Mouse (Mus musculus): ENCODE data around the gene Lag3. TPM values are rescaled to one million over a fixed set of nuclear protein-coding genes. Genes with fewer than 3 reads are reported as not detected.

Lag3 gene
- polyA plus RNA-seq, 1 experiment from 2014 or later, result 0.49 TPM

DNA sequence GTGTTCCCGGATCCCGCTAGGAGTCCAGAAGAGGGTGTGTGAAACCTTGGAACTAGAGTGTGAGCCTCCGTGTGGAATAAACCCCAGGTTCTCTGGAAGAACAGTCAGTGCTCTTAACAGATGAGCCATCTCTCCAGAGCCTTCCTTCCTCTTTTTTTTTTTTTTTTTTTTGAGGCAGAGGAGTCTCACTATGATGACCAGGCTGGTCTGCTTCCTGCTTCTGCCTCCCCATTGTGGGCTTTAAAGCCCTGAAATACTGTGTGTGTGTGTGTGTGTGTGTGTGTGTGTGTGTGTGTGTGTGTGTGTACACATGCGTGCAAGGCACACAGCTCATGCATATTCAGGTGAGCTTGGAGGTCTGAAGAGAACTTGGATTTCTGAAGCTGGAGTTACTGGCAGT is 10.0 kb upstream of the Lag3 start:
- ATAC-seq (no peak), DNase-seq (ENCODE audit: low read depth, low spot score) (no peak)
- H3K27me3 ChIP-seq, result no peaks in the 10 kb centered on the region
- ChIA-PET POLR2A (interaction anchor here (2.1 kb wide), 1 partner anchor 8 kb away, joined by 8 read pairs; no protein-coding TSS in a partner anchor), CTCF (interaction anchor here (0.7 to 1.7 kb wide), 3 partner anchors 9 to 109 kb away, joined by 3 to 12 read pairs (median 3); partner anchors contain the start of gene Mlf2)
- no peak for TF ChIP-seq CTCF (IDR thresholded peaks at IDR 0.05)
- in situ Hi-C loops (cut with MboI; ENCODE audit: low pct_unique_long_range_greater_than_20kb), result no loop called here

DNA sequence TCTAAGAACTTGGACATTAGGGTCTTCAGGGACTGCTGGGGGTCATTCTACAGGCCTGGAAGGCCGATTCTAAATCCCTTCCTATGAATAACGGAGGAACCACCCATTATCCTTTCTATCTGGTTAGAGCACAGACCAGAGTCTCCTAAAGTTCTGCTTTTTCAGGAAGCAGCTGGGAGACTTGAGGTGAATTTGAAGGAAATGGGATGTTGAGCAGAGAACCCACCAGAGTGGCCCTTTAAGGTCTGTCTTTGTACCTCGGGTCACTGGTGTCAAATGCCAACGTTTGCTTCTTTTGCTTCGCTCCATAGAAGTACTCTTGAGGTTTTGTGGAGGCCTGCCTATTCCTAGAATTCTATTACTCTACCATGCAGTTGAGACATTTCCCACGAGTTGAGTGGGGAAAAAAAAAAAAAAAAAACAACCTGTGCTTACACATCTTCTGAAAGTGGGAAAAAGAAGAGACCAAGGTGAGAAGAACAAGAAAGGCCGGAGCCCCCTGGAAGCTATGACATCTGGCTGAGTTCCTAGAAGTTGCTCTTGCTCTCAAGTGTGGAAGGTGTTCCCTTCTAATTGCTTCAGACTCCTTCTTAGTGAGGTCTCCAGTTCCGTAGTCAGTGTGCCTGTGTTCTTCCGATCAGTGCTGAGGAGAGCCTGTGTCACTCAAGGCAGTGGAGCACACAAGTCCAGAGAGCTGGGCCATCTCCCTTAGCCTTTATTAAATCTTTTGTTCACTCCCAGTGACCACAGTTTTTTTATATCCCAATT is 9.0 kb upstream of the Lag3 start:
- ATAC-seq (no peak), DNase-seq (ENCODE audit: low read depth, low spot score) (no peak)
- no peaks in the 10 kb centered on the region for H3K27me3 ChIP-seq
- POLR2A ChIA-PET, result interaction anchor here (0.6 to 2.1 kb wide), 4 partner anchors 9 to 122 kb away, joined by 3 to 8 read pairs (median 4); no protein-coding TSS in a partner anchor
- in situ Hi-C loops (cut with MboI; ENCODE audit: low pct_unique_long_range_greater_than_20kb), result no loop called here
- no peak for TF ChIP-seq CTCF (IDR thresholded peaks at IDR 0.05)
- CTCF ChIA-PET, result interaction anchor here (1.5 to 1.7 kb wide), 3 partner anchors 10 to 110 kb away, joined by 3 to 12 read pairs (median 3); partner anchors contain the start of gene Mlf2

DNA sequence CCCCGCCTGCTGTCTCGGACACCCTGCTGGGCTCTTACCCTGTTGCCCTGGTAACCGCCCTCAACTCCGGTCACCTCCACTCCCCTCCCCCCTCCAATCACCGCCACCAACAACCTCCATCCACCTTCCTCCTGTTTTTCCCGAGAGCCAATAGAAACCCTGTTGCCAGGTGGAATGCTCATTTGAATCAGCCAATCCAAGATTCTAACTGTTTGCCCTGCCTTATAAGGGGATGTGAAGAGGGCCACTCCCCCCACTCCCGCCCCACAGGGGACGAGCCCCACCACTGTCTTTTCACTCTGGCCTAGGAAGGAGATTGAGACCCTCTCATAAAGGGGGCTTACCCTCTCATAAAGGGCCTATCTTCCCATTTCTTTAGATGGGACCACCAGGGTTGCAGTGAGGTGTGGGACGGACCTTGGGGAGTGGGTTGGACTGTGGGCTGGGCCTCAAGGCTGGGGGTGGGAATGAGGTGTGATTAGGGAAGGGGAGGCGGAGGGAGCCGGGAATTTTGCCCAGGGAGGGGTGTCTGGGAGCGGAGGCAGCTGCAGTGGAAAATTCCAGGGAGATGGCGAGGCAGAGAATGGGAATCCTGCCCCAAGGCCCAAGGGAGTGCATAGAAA is 8.3 kb upstream of the Lag3 start, which contains the start of gene Ptms:
Gene Ptms, minus strand, starts transcription at position 409 of the 623 bp plus-strand sequence.
- ChIA-PET POLR2A (interaction anchor here (0.6 to 7.0 kb wide), 4 partner anchors 10 to 68 kb away, joined by 3 to 59 read pairs (median 6); partner anchors contain the start of gene Mlf2), CTCF (interaction anchor here (1.5 kb wide), 1 partner anchor 16 kb away, joined by 3 read pairs; no protein-coding TSS in a partner anchor)
- H3K27me3 ChIP-seq, result no peaks in the 10 kb centered on the region
- ATAC-seq (peak; percentile 73), DNase-seq (ENCODE audit: low read depth, low spot score) (peak; percentile 95)
- no peak for TF ChIP-seq CTCF (IDR thresholded peaks at IDR 0.05)
- in situ Hi-C loops (cut with MboI; ENCODE audit: low pct_unique_long_range_greater_than_20kb), result no loop called here

DNA sequence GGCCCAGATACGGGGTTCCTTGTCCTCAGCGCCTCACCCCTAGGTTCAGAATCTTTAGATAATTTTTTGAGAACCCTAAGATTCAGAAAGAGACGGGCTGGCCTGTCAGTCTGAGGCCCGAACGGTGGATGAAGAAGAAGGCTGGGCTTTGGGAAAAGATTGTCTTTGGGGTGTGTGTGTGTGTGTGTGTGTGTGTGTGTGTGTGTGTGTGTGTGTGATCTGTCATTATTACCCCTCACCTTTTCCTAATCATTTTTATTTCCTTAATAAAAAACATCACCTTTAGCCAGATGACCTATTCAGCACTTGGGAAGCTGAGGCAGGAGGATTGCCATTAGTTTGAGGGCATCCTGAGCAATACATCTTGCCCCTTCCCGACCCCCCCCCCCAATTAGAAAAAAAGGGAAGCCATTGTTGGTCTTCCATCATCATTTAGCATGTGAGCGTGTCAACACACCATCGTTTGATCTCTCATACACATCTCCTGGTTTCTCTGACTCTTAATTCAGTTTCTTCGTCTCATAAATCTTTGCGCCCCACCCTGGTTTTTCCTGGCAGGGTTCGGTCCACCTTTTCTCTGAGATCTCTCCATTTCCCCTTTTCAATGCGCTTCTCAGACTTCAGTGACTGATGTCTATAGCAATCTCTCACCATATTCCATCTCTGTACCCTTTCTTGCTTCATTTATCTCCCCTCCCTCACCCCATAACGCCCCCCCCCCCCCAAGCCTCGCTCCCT is 7.6 kb upstream of the Lag3 start:
- POLR2A ChIA-PET, result interaction anchor here (0.6 to 7.0 kb wide), 7 partner anchors 12 to 560 kb away, joined by 3 to 59 read pairs (median 5); partner anchors contain the start of gene Mlf2

DNA sequence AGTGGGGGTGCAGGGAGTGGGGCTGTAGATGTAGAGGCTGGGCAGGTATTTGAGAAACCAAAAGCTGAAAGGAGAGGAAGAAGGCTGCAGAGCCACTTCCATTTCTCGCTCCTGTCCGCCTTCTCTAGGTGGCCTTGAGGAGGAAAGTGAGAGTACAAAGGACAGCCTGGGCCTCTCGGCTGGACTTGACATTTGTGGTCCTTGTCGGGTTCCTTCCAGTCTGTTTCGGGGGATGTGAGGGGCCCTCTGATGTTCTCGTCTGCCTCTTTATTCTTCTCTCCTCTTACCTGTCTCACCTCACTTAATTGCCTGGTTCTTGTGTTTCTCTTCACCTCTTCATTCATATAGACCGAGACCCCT is 6.8 kb upstream of the Lag3 start:
- ChIA-PET CTCF (interaction anchor here (1.0 to 5.9 kb wide), 3 partner anchors 10 to 14 kb away, joined by 3 to 34 read pairs (median 34); partner anchors contain the start of gene Mlf2), POLR2A (interaction anchor here (0.6 to 7.0 kb wide), 7 partner anchors 11 to 560 kb away, joined by 3 to 59 read pairs (median 5); partner anchors contain the start of gene Mlf2)
- in situ Hi-C loops (cut with MboI; ENCODE audit: low pct_unique_long_range_greater_than_20kb), result no loop called here
- no peak for TF ChIP-seq CTCF (IDR thresholded peaks at IDR 0.05)
- no peak for DNase-seq (ENCODE audit: low read depth, low spot score)
- ATAC-seq, result no peak
- H3K27me3 ChIP-seq, result no peaks in the 10 kb centered on the region

More for the DNA sequence above, 7.6 kb upstream of the Lag3 start:
- no peak for TF ChIP-seq CTCF (IDR thresholded peaks at IDR 0.05)
- no peak for DNase-seq (ENCODE audit: low read depth, low spot score)
- H3K27me3 ChIP-seq, result no peaks in the 10 kb centered on the region
- in situ Hi-C loops (cut with MboI; ENCODE audit: low pct_unique_long_range_greater_than_20kb), result no loop called here
- ATAC-seq, result no peak
- CTCF ChIA-PET, result interaction anchor here (1.0 to 5.9 kb wide), 2 partner anchors 11 kb away, joined by 3 to 34 read pairs; partner anchors contain the start of gene Mlf2

DNA sequence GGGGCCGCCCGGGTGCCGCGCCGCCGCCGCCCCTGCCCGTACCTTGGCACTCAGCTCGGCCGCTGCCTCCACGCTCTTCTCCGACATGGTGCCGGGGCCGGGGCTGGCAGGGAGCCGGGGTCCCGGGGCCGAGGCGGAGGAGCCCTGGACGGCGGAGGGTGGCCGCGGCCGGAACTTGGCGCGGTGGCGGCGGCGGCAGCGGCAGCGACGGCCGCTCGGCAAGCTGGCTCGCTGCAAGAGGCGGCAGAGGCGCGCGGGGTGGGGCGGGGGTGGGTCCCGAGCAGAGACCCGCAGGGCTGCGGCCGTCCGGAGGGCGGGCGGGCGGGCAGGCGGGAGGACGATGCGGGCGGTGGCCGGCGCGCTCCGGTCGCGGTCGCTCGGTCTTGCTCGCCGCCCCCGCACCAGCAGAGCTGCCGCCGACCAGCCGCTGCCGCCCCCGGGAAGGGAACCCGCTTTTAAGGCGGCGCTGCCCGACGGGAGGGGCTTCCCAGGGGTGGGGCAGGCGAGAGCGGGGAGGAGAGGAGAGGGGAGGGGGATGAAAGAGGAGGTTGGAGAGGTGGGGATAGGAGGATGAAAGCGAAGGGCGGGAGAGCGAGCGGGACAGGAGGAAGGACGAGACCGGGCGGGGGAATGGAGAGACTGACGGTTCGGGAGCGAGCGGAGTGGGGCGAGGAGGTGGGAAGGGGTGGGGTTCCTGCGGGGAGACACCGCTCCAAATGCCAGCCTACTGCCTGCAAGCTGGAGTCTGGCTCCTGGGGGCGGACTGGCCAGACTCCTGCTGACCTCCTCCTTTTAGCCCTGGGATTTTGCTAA is 6.2 kb upstream of the Lag3 start:
- in situ Hi-C loops (cut with MboI; ENCODE audit: low pct_unique_long_range_greater_than_20kb), result no loop called here
- POLR2A ChIA-PET, result interaction anchor here (0.6 to 7.0 kb wide), 5 partner anchors 11 to 561 kb away, joined by 3 to 59 read pairs (median 6); partner anchors contain the start of gene Mlf2

DNA sequence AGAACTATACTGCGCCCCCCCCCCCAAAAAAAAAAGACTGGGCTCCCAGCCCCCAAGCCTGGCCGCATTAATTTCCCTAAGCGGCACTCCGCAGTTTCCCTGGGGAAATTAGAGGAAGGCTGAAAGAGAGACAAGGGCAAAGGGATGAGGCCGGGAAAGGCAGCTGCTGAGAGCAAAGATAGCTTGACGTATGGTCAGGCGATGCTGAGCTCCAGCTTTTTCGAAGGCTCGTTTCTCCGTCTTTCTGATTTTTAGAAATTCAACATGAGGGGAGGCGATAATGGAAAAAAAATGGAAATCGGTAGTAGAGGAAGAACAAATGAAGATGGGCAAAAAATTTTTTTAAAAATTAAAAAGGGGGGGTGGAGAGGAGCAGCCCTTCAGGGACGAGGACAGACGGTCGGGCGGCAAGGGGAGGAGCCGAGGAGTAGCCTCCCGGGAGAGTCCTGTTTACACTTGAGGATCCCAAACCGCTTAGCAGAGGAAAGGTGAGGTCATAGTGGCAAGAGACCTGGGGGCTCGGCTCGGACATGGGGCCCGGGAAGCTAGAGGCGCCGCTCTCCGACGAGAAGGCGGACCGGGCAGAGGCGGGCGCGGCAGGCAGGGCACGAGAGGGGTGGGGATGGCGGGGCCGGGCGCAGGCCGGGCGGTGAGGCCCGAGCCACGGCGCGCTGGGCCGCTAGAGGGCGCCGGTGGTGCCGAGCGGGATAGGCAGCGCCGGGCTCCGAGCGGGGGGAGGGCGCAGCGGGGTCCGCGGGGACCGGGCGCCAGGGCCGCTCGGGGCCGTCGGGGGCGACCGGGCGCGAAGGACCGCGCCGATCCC is 5.4 kb upstream of the Lag3 start:
- no peak for TF ChIP-seq CTCF (IDR thresholded peaks at IDR 0.05)
- DNase-seq (ENCODE audit: low read depth, low spot score) (no peak), ATAC-seq (peak; percentile 67)
- POLR2A ChIA-PET, result interaction anchor here (0.6 to 7.0 kb wide), 9 partner anchors 9 to 171 kb away, joined by 3 to 59 read pairs (median 5); partner anchors contain the start of gene Mlf2
- CTCF ChIA-PET, result interaction anchor here (1.2 to 5.9 kb wide), 4 partner anchors 8 to 21 kb away, joined by 3 to 34 read pairs (median 18); partner anchors contain the start of gene Mlf2
- H3K27me3 ChIP-seq, result no peaks in the 10 kb centered on the region
- in situ Hi-C loops (cut with MboI; ENCODE audit: low pct_unique_long_range_greater_than_20kb), result no loop called here

More for the DNA sequence above, 6.2 kb upstream of the Lag3 start:
- no peaks in the 10 kb centered on the region for H3K27me3 ChIP-seq
- TF ChIP-seq CTCF (IDR thresholded peaks at IDR 0.05), result no peak
- ATAC-seq (peak; percentile 64), DNase-seq (ENCODE audit: low read depth, low spot score) (no peak)
- CTCF ChIA-PET, result interaction anchor here (1.0 to 5.9 kb wide), 4 partner anchors 9 to 13 kb away, joined by 3 to 34 read pairs (median 18); partner anchors contain the start of gene Mlf2

DNA sequence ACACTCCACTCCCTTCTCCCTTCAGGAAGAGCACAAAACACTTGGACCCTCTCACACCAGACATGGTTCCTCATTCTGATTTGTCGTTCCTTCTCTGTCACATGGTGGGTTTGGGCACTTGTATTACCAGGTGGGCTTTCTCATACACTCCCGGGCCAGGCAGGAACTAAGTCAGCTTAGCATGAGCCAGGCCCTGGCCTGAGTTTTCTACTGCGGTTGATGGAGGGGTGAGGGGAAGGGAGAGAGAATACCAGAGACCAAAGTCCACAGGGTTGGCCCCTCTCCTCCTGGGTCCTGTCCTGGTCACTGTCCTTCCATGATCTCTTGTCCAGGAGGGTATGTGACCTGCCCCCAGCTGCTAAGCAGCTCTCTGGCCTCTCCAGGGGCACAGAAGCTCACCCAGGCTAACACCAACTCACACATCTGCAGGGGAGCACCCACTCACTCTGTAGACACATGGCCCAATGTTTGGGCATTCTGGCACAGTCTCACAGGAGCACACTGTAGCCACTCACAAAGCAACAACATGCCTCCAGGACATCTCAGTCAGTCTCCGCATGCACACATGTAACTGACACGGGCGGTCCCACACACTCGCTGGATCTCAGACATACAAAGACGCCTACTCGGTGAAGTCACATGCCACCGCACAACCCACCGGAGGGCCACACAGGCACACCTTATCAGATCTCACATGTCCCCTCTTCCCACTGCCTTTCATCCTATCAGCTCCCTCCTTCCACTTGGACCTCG is 4.6 kb upstream of the Lag3 start:
- POLR2A ChIA-PET, result interaction anchor here (0.7 to 7.0 kb wide), 6 partner anchors 10 to 172 kb away, joined by 3 to 59 read pairs (median 5); partner anchors contain the start of gene Mlf2
- in situ Hi-C loops (cut with MboI; ENCODE audit: low pct_unique_long_range_greater_than_20kb), result no loop called here
- CTCF ChIA-PET, result interaction anchor here (1.2 to 5.9 kb wide), 4 partner anchors 8 to 22 kb away, joined by 3 to 34 read pairs (median 18); partner anchors contain the start of gene Mlf2
- DNase-seq (ENCODE audit: low read depth, low spot score) (no peak), ATAC-seq (no peak)
- TF ChIP-seq CTCF (IDR thresholded peaks at IDR 0.05), result no peak
- no peaks in the 10 kb centered on the region for H3K27me3 ChIP-seq
